Comparison of ENCODE assay signal across 7 mouse cellular contexts in the genomic region with DNA sequence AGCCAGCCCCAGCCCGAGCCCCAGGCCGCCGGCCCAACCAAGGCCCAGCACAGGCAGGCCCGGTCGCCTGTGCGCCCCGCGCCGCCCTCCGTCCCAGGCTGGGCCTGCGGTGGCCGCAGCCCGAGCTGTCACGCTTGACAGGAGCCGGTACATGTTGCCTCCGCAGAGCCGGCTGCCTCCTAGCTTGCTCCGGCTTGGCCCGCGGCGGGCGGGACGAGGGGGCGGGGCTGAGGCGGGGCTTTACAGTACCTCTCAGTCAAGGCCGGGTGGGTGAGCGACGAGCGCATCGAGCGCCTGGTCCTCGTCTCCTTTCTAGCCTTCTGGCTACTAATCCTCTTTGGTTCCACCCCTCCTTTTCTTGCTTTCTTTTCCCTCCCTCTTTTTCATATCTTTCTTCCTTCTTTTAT. TPM values are rescaled to one million over a fixed set of nuclear protein-coding genes. Genes with fewer than 3 reads are reported as not detected.
DNase-seq lines count a peak whose midpoint lies in the region; ATAC-seq and TF ChIP-seq lines count a peak whose summit lies in the region.

A gene (minus strand): TSS at position 246 of the 407 bp plus-strand sequence.

- peak; percentile 98 for DNase-seq in adrenal gland, postnatal 14 days
- DNase-seq in embryonic facial prominence, embryonic 11.5 days (ENCODE audit: low spot score), result peak; percentile 96
- peak; percentile 99 for DNase-seq in heart, adult 11 months
- peak; percentile 98 for DNase-seq in kidney, adult 2 months
- peak; percentile 63 to 97 for DNase-seq in spleen, adult 2 months (ENCODE audit: low read depth in 1 of 2, low spot score in 2 of 2)

- peak within 1 kb of the TSS; percentile 94 for H3K4me3 ChIP-seq in embryonic facial prominence, embryonic 11.5 days (ENCODE audit: low read depth, low read length)
- H3K4me3 ChIP-seq in kidney, adult 2 months (ENCODE audit: insufficient read depth, low read depth, low read length), result peak within 1 kb of the TSS; percentile 86
- H3K4me3 ChIP-seq in limb, embryonic 12.5 days (replicated peaks), result peak within 1 kb of the TSS; percentile 94
- peak within 1 kb of the TSS; percentile 99 for H3K4me3 ChIP-seq in midbrain, embryonic 15.5 days
- peak within 1 kb of the TSS; percentile 99 for H3K4me3 ChIP-seq in spleen, adult 2 months (ENCODE audit: extremely low read depth, insufficient read depth, insufficient read length)

- no peaks in the 10 kb centered on the region for H3K27me3 ChIP-seq in embryonic facial prominence, embryonic 11.5 days (ENCODE audit: control insufficient read depth, insufficient read depth, low read length)
- H3K27me3 ChIP-seq in kidney, adult 2 months (replicated peaks; ENCODE audit: control insufficient read depth, insufficient read depth, low read length), result no peaks in the 10 kb centered on the region
- H3K27me3 ChIP-seq in limb, embryonic 12.5 days, result no peaks in the 10 kb centered on the region
- H3K27me3 ChIP-seq in midbrain, embryonic 15.5 days (replicated peaks), result no peaks in the 10 kb centered on the region
- no peaks in the 10 kb centered on the region for H3K27me3 ChIP-seq in spleen, adult 2 months (ENCODE audit: control insufficient read depth, insufficient read depth, low read length)

- peak; percentile 95 for ATAC-seq in embryonic facial prominence, embryonic 11.5 days (replicated peaks; ENCODE audit: insufficient number of reproducible peaks, low FRiP score, low TSS enrichment, low read depth)
- peak; percentile 94 for ATAC-seq in limb, embryonic 12.5 days (ENCODE audit: insufficient number of reproducible peaks, insufficient read depth, low FRiP score, low TSS enrichment, low read depth)
- ATAC-seq in midbrain, embryonic 15.5 days (replicated peaks), result peak; percentile 99

- no peaks in the 10 kb centered on the region for H3K9me3 ChIP-seq in embryonic facial prominence, embryonic 11.5 days (replicated peaks; ENCODE audit: control insufficient read depth, low read length)
- no peaks in the 10 kb centered on the region for H3K9me3 ChIP-seq in limb, embryonic 12.5 days
- no peaks in the 10 kb centered on the region for H3K9me3 ChIP-seq in midbrain, embryonic 15.5 days

- H3K36me3 ChIP-seq in embryonic facial prominence, embryonic 11.5 days (replicated peaks; ENCODE audit: control insufficient read depth, insufficient read depth, low read depth, low read length), result no peaks in the 10 kb centered on the region
- no peaks in the 10 kb centered on the region; the same call in 1 of the 2 replicates for H3K36me3 ChIP-seq in kidney, adult 2 months (ENCODE audit: control insufficient read depth, insufficient read depth, low read length)
- H3K36me3 ChIP-seq in limb, embryonic 12.5 days, result peaks cover 8% of the 10 kb centered on the region
- peaks cover 10% of the 10 kb centered on the region for H3K36me3 ChIP-seq in midbrain, embryonic 15.5 days (replicated peaks)
- H3K36me3 ChIP-seq in spleen, adult 2 months (ENCODE audit: control insufficient read depth, insufficient read depth, low read length), result peaks cover 6% of the 10 kb centered on the region

- WGBS in embryonic facial prominence, embryonic 11.5 days, result 0% methylated on average over 29 of the region's 32 CpGs
- under 1% methylated on average over 32 of the region's 32 CpGs for WGBS in kidney, adult 2 months
- 2% methylated on average over 26 of the region's 32 CpGs for WGBS in limb, embryonic 12.5 days
- 0% methylated on average over 29 of the region's 32 CpGs for WGBS in midbrain, embryonic 15.5 days
- 2% methylated on average over 32 of the region's 32 CpGs for WGBS in spleen, adult 2 months

- TF ChIP-seq POLR2A in kidney, adult 2 months (IDR thresholded peaks at IDR 0.05; ENCODE audit: low read depth, low read length), result peak; percentile 31
- TF ChIP-seq POLR2A in spleen, adult 2 months (IDR thresholded peaks at IDR 0.05; ENCODE audit: low read depth, low read length), result peak; percentile 45

- H3K4me1 ChIP-seq in embryonic facial prominence, embryonic 11.5 days (ENCODE audit: control insufficient read depth, insufficient read depth, low read length), result no peaks in the 10 kb centered on the region
- peaks cover 3% of the 10 kb centered on the region; the same call in 1 of the 2 replicates for H3K4me1 ChIP-seq in kidney, adult 2 months (ENCODE audit: control insufficient read depth, insufficient read depth, low read length)
- H3K4me1 ChIP-seq in limb, embryonic 12.5 days (replicated peaks), result peaks cover 7% of the 10 kb centered on the region
- H3K4me1 ChIP-seq in midbrain, embryonic 15.5 days, result peaks cover 14% of the 10 kb centered on the region
- peaks cover 5% of the 10 kb centered on the region; the same call in 1 of the 2 replicates for H3K4me1 ChIP-seq in spleen, adult 2 months (ENCODE audit: control insufficient read depth, insufficient read depth, insufficient read length)

- peak within 1 kb of the TSS; percentile 88 for H3K4me2 ChIP-seq in embryonic facial prominence, embryonic 11.5 days (ENCODE audit: low read depth, low read length)
- peak within 1 kb of the TSS; percentile 79 for H3K4me2 ChIP-seq in limb, embryonic 12.5 days
- H3K4me2 ChIP-seq in midbrain, embryonic 15.5 days, result peak within 1 kb of the TSS; percentile 68

- peak within 1 kb of the TSS; percentile 56 for H3K9ac ChIP-seq in embryonic facial prominence, embryonic 11.5 days (replicated peaks; ENCODE audit: low read length)
- peak within 1 kb of the TSS; percentile 76 for H3K9ac ChIP-seq in limb, embryonic 12.5 days (replicated peaks)
- H3K9ac ChIP-seq in midbrain, embryonic 15.5 days, result peak within 1 kb of the TSS; percentile 97

- H3K27ac ChIP-seq in embryonic facial prominence, embryonic 11.5 days (replicated peaks; ENCODE audit: low read depth, low read length), result peak within 1 kb of the TSS; percentile 68
- H3K27ac ChIP-seq in kidney, adult 2 months (ENCODE audit: insufficient read depth, low read depth, low read length), result peak within 1 kb of the TSS; percentile 91
- peak within 1 kb of the TSS; percentile 87 for H3K27ac ChIP-seq in limb, embryonic 12.5 days
- peak within 1 kb of the TSS; percentile 93 for H3K27ac ChIP-seq in midbrain, embryonic 15.5 days
- peak within 1 kb of the TSS; percentile 96 for H3K27ac ChIP-seq in spleen, adult 2 months (ENCODE audit: insufficient read depth, low read length)

- no peak for TF ChIP-seq CTCF in kidney, adult 2 months (conservative IDR thresholded peaks at IDR 0.05; ENCODE audit: insufficient read depth, insufficient read length, low read depth, low read length)
- no peak for TF ChIP-seq CTCF in spleen, adult 2 months (IDR thresholded peaks at IDR 0.05; ENCODE audit: extremely low read depth, insufficient read depth, insufficient read length, insufficient replicate concordance)

RNA-seq across cellular contexts. Expression of the gene that starts here (rescaled TPM):
- total RNA-seq in adrenal gland, postnatal 14 days (2021), result 19.1 and 20.8 TPM in 2 replicates
- polyA plus RNA-seq in embryonic facial prominence, embryonic 11.5 days (2014; fragmentation: Nextera tagmentation; extraction: Ambion mirVana), result 10.2 and 11.3 TPM in 2 replicates
- polyA plus RNA-seq in kidney, adult 2 months (2012; rRNA removed), result 24.3 and 29.9 TPM in 2 replicates
- 7.4 and 8.2 TPM in 2 replicates for polyA plus RNA-seq in limb, embryonic 12.5 days (2016; fragmentation: Nextera tagmentation; extraction: Ambion mirVana)
- polyA plus RNA-seq in midbrain, embryonic 15.5 days (2015; fragmentation: Nextera tagmentation; extraction: Ambion mirVana), result 10.8 and 11.2 TPM in 2 replicates
- polyA plus RNA-seq in spleen, adult 2 months (2012; rRNA removed), result 9.5 and 23.7 TPM in 2 replicates

Comparison
In these comparisons a context has a peak if more than half of its experiments do, and no peak if none do; other contexts are left out.
1. Peak in every context shown above with its lines: DNase-seq, ATAC-seq, H3K4me3 ChIP-seq and H3K27ac ChIP-seq.